Mouse (Mus musculus) MEL (cell line): ENCODE measurements around the gene Nelfe. TPM values are rescaled to one million over a fixed set of nuclear protein-coding genes. Genes with fewer than 3 reads are reported as not detected.

Source experiments
- DNase-seq: peaks from one replicate; pipeline ENCODE4 v3.0.0; 2011; ENCODE audit warnings: low read depth, low spot score
- H3K27ac ChIP-seq: 2 replicates; pipeline ENCODE4 v1.5.1; 2012; ENCODE audit warnings: low read depth, mild to moderate bottlenecking, control low read depth, low read length, moderate library complexity; ENCODE audit not compliant: control insufficient read depth
- H3K27me3 ChIP-seq, 2 experiments: fragments of 150-350 bp in 1 of 2; sonication (generic) in 1 of 2; 2 replicates each; pipeline ENCODE4 v1.6.1; 2012; ENCODE audit warnings: low read length in 2 of 2, mild to moderate bottlenecking in 2 of 2, improper control_type of control experiment in 1 of 2, moderate library complexity in 1 of 2; ENCODE audit not compliant: insufficient read depth in 2 of 2, control insufficient read depth in 1 of 2
- H3K36me3 ChIP-seq, 2 experiments: 2 replicates each; pipeline ENCODE4 v1.6.1; 2012 to 2014; ENCODE audit warnings: low read length in 2 of 2, improper control_type of control experiment in 1 of 2, inconsistent platforms in 1 of 2, mild to moderate bottlenecking in 1 of 2; ENCODE audit not compliant: insufficient read depth in 2 of 2, control insufficient read depth in 1 of 2
- H3K4me1 ChIP-seq, 2 experiments: fragments of 150-350 bp in 1 of 2; sonication (generic) in 1 of 2; 2 replicates each; pipeline ENCODE4 v1.6.1; 2012; ENCODE audit warnings: low read length in 2 of 2, improper control_type of control experiment in 1 of 2, mild to moderate bottlenecking in 1 of 2; ENCODE audit not compliant: insufficient read depth in 2 of 2, control insufficient read depth in 1 of 2
- H3K4me3 ChIP-seq, 2 experiments: fragments of 150-350 bp in 1 of 2; sonication (generic) in 1 of 2; 2 replicates each; pipeline ENCODE4 v1.5.1; 2012; ENCODE audit warnings: low read depth in 2 of 2, low read length in 2 of 2, mild to moderate bottlenecking in 2 of 2, moderate library complexity in 2 of 2, control low read depth in 1 of 2, improper control_type of control experiment in 1 of 2; ENCODE audit not compliant: control insufficient read depth in 1 of 2, insufficient read depth in 1 of 2
- H3K79me2 ChIP-seq: 2 replicates; pipeline ENCODE4 v1.6.1; 2012; ENCODE audit warnings: mild to moderate bottlenecking, low read length, moderate library complexity; ENCODE audit not compliant: control insufficient read depth, poor library complexity, insufficient read depth
- H3K9ac ChIP-seq: 2 replicates; pipeline ENCODE4 v1.6.1; 2012; ENCODE audit warnings: low read depth, mild to moderate bottlenecking, control low read depth, low read length, moderate library complexity; ENCODE audit not compliant: control insufficient read depth, poor library complexity, severe bottlenecking
- H3K9me3 ChIP-seq: fragments of 150-350 bp; sonication (generic); replicated peaks from 2 replicates; pipeline ENCODE4 v1.6.1; 2012; ENCODE audit warnings: mild to moderate bottlenecking, low read length, improper control_type of control experiment, moderate library complexity; ENCODE audit not compliant: insufficient read depth
- BHLHE40 ChIP-seq: IDR thresholded peaks from 2 replicates; pipeline ENCODE4 v1.6.1; 2012; ENCODE audit warnings: low read depth, mild to moderate bottlenecking, inconsistent platforms, low read length, improper control_type of control experiment, borderline replicate concordance
- CHD2 ChIP-seq: IDR thresholded peaks from 2 replicates; pipeline ENCODE4 v1.6.1; 2011; ENCODE audit warnings: low read length, improper control_type of control experiment
- CTCF ChIP-seq, 3 experiments: IDR thresholded peaks in 2 of 3; conservative IDR thresholded peaks in 1 of 3; 2 replicates each; pipeline ENCODE4 v1.5.1; 2011 to 2012; ENCODE audit warnings: low read length in 3 of 3, low read depth in 2 of 3, mild to moderate bottlenecking in 2 of 3, improper control_type of control experiment in 1 of 3, inconsistent platforms in 1 of 3, mixed read lengths in 1 of 3, moderate library complexity in 1 of 3; ENCODE audit not compliant: control insufficient read depth in 1 of 3, insufficient read depth in 1 of 3, poor library complexity in 1 of 3, severe bottlenecking in 1 of 3
- E2F4 ChIP-seq: IDR thresholded peaks from 2 replicates; pipeline ENCODE4 v1.6.1; 2011; ENCODE audit warnings: low read depth, low read length, improper control_type of control experiment, borderline replicate concordance
- ELF1 ChIP-seq: IDR thresholded peaks from 2 replicates; pipeline ENCODE4 v1.6.1; 2014; ENCODE audit warnings: low read depth, mild to moderate bottlenecking, inconsistent platforms, low read length, improper control_type of control experiment, moderate library complexity
- EP300 ChIP-seq, 2 experiments: IDR thresholded peaks; 2 replicates each; pipeline ENCODE4 v1.6.1; 2011; ENCODE audit warnings: improper control_type of control experiment in 2 of 2, low read length in 2 of 2, low read depth in 1 of 2, mild to moderate bottlenecking in 1 of 2
- ETS1 ChIP-seq: IDR thresholded peaks from 2 replicates; pipeline ENCODE4 v1.6.1; 2012; ENCODE audit warnings: low read depth, mild to moderate bottlenecking, inconsistent platforms, low read length, improper control_type of control experiment, moderate library complexity
- GATA1 ChIP-seq: IDR thresholded peaks from 2 replicates; pipeline ENCODE4 v1.6.1; 2011; ENCODE audit warnings: low read depth, low read length, improper control_type of control experiment
- HCFC1 ChIP-seq: IDR thresholded peaks from 2 replicates; pipeline ENCODE4 v1.6.1; 2012; ENCODE audit warnings: low read depth, mild to moderate bottlenecking, inconsistent platforms, low read length, improper control_type of control experiment, moderate library complexity
- KAT2A ChIP-seq: conservative IDR thresholded peaks from 2 replicates; pipeline ENCODE4 v1.6.1; 2012; ENCODE audit warnings: low read depth, low read length, improper control_type of control experiment, inconsistent platforms
- MAFK ChIP-seq: IDR thresholded peaks from 2 replicates; pipeline ENCODE4 v1.6.1; 2011; ENCODE audit warnings: low read depth, mild to moderate bottlenecking, low read length, improper control_type of control experiment, borderline replicate concordance
- MAX ChIP-seq: IDR thresholded peaks from 2 replicates; pipeline ENCODE4 v1.6.1; 2011; ENCODE audit warnings: low read length, improper control_type of control experiment
- MEF2A ChIP-seq: IDR thresholded peaks from 2 replicates; pipeline ENCODE4 v1.6.1; 2014; ENCODE audit warnings: low read depth, mild to moderate bottlenecking, inconsistent platforms, low read length, improper control_type of control experiment; ENCODE audit not compliant: poor library complexity, insufficient replicate concordance, severe bottlenecking; ENCODE audit errors: extremely low read depth
- MXI1 ChIP-seq: IDR thresholded peaks from 2 replicates; pipeline ENCODE4 v1.6.1; 2011; ENCODE audit warnings: mild to moderate bottlenecking, low read depth, low read length, improper control_type of control experiment
- MYB ChIP-seq: IDR thresholded peaks from 2 replicates; pipeline ENCODE4 v1.6.1; 2011; ENCODE audit warnings: mild to moderate bottlenecking, low read depth, low read length, improper control_type of control experiment
- MYC ChIP-seq: IDR thresholded peaks from 2 replicates; pipeline ENCODE4 v1.6.1; 2011; ENCODE audit warnings: low read depth, mild to moderate bottlenecking, low read length, improper control_type of control experiment, moderate library complexity
- NELFE ChIP-seq: IDR thresholded peaks from 2 replicates; pipeline ENCODE4 v1.6.1; 2011; ENCODE audit warnings: low read depth, low read length, improper control_type of control experiment
- NRF1 ChIP-seq: IDR thresholded peaks from 2 replicates; pipeline ENCODE4 v1.6.1; 2014; ENCODE audit warnings: low read depth, mild to moderate bottlenecking, inconsistent platforms, low read length, improper control_type of control experiment, moderate library complexity; ENCODE audit not compliant: poor library complexity, insufficient read depth, severe bottlenecking
- POLR2AphosphoS2 ChIP-seq: IDR thresholded peaks from 2 replicates; pipeline ENCODE4 v1.6.1; 2011; ENCODE audit warnings: low read length, improper control_type of control experiment
- RAD21 ChIP-seq: IDR thresholded peaks from 2 replicates; pipeline ENCODE4 v1.6.1; 2011; ENCODE audit warnings: mild to moderate bottlenecking, low read depth, low read length, improper control_type of control experiment
- RCOR1 ChIP-seq: IDR thresholded peaks from 2 replicates; pipeline ENCODE4 v1.6.1; 2012; ENCODE audit warnings: low read depth, mild to moderate bottlenecking, inconsistent platforms, low read length, improper control_type of control experiment
- SIN3A ChIP-seq: IDR thresholded peaks from 2 replicates; pipeline ENCODE4 v1.6.1; 2012; ENCODE audit warnings: low read length, improper control_type of control experiment, inconsistent platforms
- SMC3 ChIP-seq: IDR thresholded peaks from 2 replicates; pipeline ENCODE4 v1.6.1; 2011; ENCODE audit warnings: low read depth, low read length, improper control_type of control experiment
- TBP ChIP-seq: IDR thresholded peaks from 2 replicates; pipeline ENCODE4 v1.8.0; 2011; ENCODE audit warnings: low read depth, low read length, improper control_type of control experiment
- UBTF ChIP-seq: IDR thresholded peaks from 2 replicates; pipeline ENCODE4 v1.6.1; 2012; ENCODE audit warnings: low read depth, mild to moderate bottlenecking, inconsistent platforms, low read length, improper control_type of control experiment, moderate library complexity, borderline replicate concordance; ENCODE audit not compliant: insufficient read depth
- USF1 ChIP-seq: IDR thresholded peaks from 2 replicates; pipeline ENCODE4 v1.6.1; 2014; ENCODE audit warnings: low read depth, mild to moderate bottlenecking, inconsistent platforms, low read length, improper control_type of control experiment, moderate library complexity
- USF2 ChIP-seq, 2 experiments: IDR thresholded peaks; 2 replicates each; pipeline ENCODE4 v1.6.1; 2011 to 2012; ENCODE audit warnings: improper control_type of control experiment in 2 of 2, low read length in 2 of 2, borderline replicate concordance in 1 of 2, inconsistent platforms in 1 of 2, low read depth in 1 of 2, mild to moderate bottlenecking in 1 of 2; ENCODE audit not compliant: insufficient read depth in 1 of 2
- ZC3H11A ChIP-seq: IDR thresholded peaks from 2 replicates; pipeline ENCODE4 v1.6.1; 2012; ENCODE audit warnings: low read depth, mild to moderate bottlenecking, inconsistent platforms, low read length, improper control_type of control experiment
- ZKSCAN1 ChIP-seq: IDR thresholded peaks from 2 replicates; pipeline ENCODE4 v1.6.1; 2012; ENCODE audit warnings: low read depth, mild to moderate bottlenecking, inconsistent platforms, low read length, improper control_type of control experiment, moderate library complexity
- ZMIZ1 ChIP-seq: IDR thresholded peaks from 2 replicates; pipeline ENCODE4 v1.6.1; 2012; ENCODE audit warnings: low read depth, mild to moderate bottlenecking, inconsistent platforms, low read length, improper control_type of control experiment, moderate library complexity
- polyA plus RNA-seq, 2 experiments: library from polyadenylated mRNA; stranded (reverse) in 1 of 2; unstranded in 1 of 2; fragments of >175 nt in 1 of 2; fragments of >200 nt in 1 of 2; gene quantifications; 2 replicates each; pipeline versions ENCODE4 v1.2.1 to v1.2.4; 2012; ENCODE audit warnings: low replicate concordance in 2 of 2, low read depth in 1 of 2; ENCODE audit not compliant: insufficient read length in 2 of 2, insufficient read depth in 1 of 2, missing spikeins in 1 of 2
- total RNA-seq: library from RNA; depleted of rRNA; stranded (reverse); fragments of 300-350 nt; gene quantifications from 2 replicates; pipeline ENCODE4 v1.2.3, GENCODE M21; 2012

Gene Nelfe
- total and polyA plus RNA-seq, 3 experiments = 67.6 to 192 TPM; not detected in 1

DNA sequence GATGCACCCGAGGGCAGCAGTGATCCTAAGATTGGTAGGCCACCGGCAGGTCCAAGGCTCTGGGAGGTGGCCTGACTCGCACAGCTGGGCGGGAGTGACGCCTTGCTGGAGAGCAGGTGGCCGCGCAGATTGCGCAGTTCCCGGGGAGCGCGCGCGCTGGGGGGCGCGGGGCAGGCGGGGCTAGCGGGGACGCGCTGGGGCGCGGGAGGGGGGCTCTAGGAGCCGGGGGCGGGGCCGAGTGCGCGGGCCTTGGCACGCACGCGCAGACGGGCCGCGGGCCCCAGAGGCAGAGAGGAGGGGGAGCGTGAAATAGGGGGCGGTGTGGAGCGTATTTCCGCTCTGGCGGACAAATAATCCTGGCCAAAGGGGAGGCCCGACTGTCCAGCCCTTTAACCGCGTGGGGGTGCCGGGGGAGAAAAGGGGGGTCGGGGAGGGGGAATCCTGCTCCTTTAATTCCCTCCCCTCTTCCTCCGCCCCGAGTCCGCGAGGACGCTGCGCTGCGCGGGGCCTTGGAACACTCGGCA lies 43.9 kb downstream of the Nelfe start (continued):
- TF ChIP-seq EP300 (IDR thresholded peaks at IDR 0.05; ENCODE audit: low read depth in 1 of 2, low read length in 2 of 2) (peak in 1 of 2 experiments; percentile 29; a peak in 1 of 4 replicates), KAT2A (no peak), SMC3 (no peak), RAD21 (no peak), MYB (no peak), MYC (0 out of 2 replicates have a peak, but pooled peaks have one; percentile 59), MAFK (no peak), CTCF (IDR thresholded peaks at IDR 0.05 in 2 of 3, conservative IDR thresholded peaks at IDR 0.05 in 1 of 3; ENCODE audit: control insufficient read depth in 1 of 3, insufficient read depth in 1 of 3, low read depth in 2 of 3, low read length in 3 of 3, poor library complexity in 1 of 3, severe bottlenecking in 1 of 3) (peak in 1 of 3 experiments; percentile 20; a peak in 1 of 6 replicates)

DNA sequence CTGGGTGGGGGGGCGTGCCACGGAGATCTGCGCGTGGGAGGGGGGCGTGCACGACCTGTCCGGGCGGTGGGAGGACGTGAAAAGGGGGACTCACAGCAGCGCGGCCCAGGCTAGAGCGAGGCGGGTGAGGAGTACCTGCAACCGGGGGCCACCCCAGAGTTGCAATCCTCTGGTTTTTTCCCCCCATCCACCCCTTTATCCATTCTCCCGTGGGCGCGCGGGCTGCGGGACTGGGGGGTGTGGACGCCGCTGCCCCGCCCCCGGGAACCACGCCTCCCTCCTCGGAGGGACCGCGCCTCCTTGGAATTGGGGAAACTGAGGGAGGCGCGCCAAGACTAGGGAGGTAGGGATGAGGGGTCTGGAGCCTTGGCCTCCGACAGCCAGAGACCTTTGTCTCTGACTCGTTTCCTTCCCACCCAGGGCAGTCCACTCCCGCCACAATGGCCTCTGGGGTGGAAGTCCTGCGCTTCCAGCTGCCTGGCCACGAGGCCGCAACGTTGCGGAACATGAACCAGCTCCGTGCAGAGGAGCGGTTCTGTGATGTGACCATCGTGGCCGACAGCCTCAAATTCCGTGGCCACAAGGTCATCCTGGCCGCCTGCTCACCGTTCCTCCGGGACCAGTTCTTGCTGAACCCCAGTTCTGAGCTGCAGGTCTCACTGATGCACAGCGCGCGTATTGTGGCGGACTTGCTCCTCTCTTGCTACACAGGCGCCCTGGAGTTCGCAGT lies 44.8 kb downstream of the Nelfe start:
- Histone ChIP-seq H3K27ac (peak overlapping the region; percentile 50; the same call in 1 of the 2 replicates), H3K79me2 (peaks cover 30% of the 10 kb centered on the region), H3K4me3 (peak overlapping the region; percentile 57 to 84), H3K9ac (peak overlapping the region; percentile 84), H3K36me3 (peaks cover 0 to 11% of the 10 kb centered on the region in 2 experiments; a peak in 2 of 4 replicates), H3K9me3 (no peaks in the 10 kb centered on the region), H3K4me1 (peaks cover 0 to 12% of the 10 kb centered on the region in 2 experiments; a peak in 3 of 4 replicates), H3K27me3 (no peaks in the 10 kb centered on the region)
- DNase-seq = peak; percentile 57
- TF ChIP-seq RAD21 = no peak
- TF ChIP-seq ETS1 = no peak
- no peak for TF ChIP-seq RCOR1
- peak; percentile 27; the same call in 1 of the 2 replicates for TF ChIP-seq MXI1
- TF ChIP-seq ZKSCAN1 = no peak
- TF ChIP-seq GATA1 = no peak
- no peak for TF ChIP-seq MYB
- TF ChIP-seq HCFC1 = no peak
- TF ChIP-seq BHLHE40 = no peak
- TF ChIP-seq MEF2A = no peak
- no peak for TF ChIP-seq USF1
- no peak for TF ChIP-seq MAFK
- TF ChIP-seq UBTF = no peak
- TF ChIP-seq MAX = 0 out of 2 replicates have a peak, but pooled peaks have one; percentile 32
- TF ChIP-seq TBP = no peak
- no peak for TF ChIP-seq ELF1
- no peak for TF ChIP-seq ZMIZ1
- no peak for TF ChIP-seq SMC3
- TF ChIP-seq ZC3H11A = no peak
- TF ChIP-seq CTCF (IDR thresholded peaks at IDR 0.05 in 2 of 3, conservative IDR thresholded peaks at IDR 0.05 in 1 of 3; ENCODE audit: control insufficient read depth in 1 of 3, insufficient read depth in 1 of 3, low read depth in 2 of 3, low read length in 3 of 3, poor library complexity in 1 of 3, severe bottlenecking in 1 of 3) = no peak
- no peak for TF ChIP-seq KAT2A
- no peak for TF ChIP-seq MYC
- no peak for TF ChIP-seq CHD2
- TF ChIP-seq NRF1 = no peak
- TF ChIP-seq POLR2AphosphoS2 = no peak
- TF ChIP-seq E2F4 = no peak
- peak; percentile 39 for TF ChIP-seq NELFE
- peak; percentile 22; the same call in 1 of the 2 replicates for TF ChIP-seq SIN3A
- TF ChIP-seq EP300 (IDR thresholded peaks at IDR 0.05; ENCODE audit: low read depth in 1 of 2, low read length in 2 of 2) = no peak
- TF ChIP-seq USF2 (IDR thresholded peaks at IDR 0.05; ENCODE audit: borderline replicate concordance in 1 of 2, insufficient read depth in 1 of 2, low read depth in 1 of 2, low read length in 2 of 2) = no peak
